Mouse (Mus musculus) heart, embryonic 14.5 days (tissue): ENCODE results near the gene Dlgap1. TPM values are rescaled to one million over a fixed set of nuclear protein-coding genes. Genes with fewer than 3 reads are reported as not detected.

Experiments
- ATAC-seq: fragments of 200-750 bp; cut with Nextera tagmentation; 2 replicates; pipeline ENCODE4 v1.8.0; 2017; ENCODE audit warnings: low read depth, moderate TSS enrichment; ENCODE audit not compliant: insufficient number of reproducible peaks, insufficient read depth, low FRiP score
- H3K27ac ChIP-seq, 2 experiments: fragments of 200-500 bp in 1 of 2; fragments of 300-500 bp in 1 of 2; sonication (generic) in 1 of 2; replicated peaks in 1 of 2; 2 replicates each; pipeline ENCODE4 v1.5.1; 2012 to 2014; ENCODE audit warnings: low read depth in 2 of 2, low read length in 2 of 2, control low read depth in 1 of 2, mild to moderate bottlenecking in 1 of 2, mixed read lengths in 1 of 2; ENCODE audit not compliant: control insufficient read depth in 1 of 2, insufficient read depth in 1 of 2
- H3K27me3 ChIP-seq: fragments of 300-500 bp; sonication (generic); 2 replicates; pipeline ENCODE4 v1.6.1; 2014; ENCODE audit warnings: mild to moderate bottlenecking, low read length, control low read depth; ENCODE audit not compliant: control insufficient read depth, insufficient read depth
- H3K36me3 ChIP-seq: fragments of 300-500 bp; sonication (generic); 2 replicates; pipeline ENCODE4 v1.6.1; 2014; ENCODE audit warnings: mild to moderate bottlenecking, control low read depth, low read length, mixed read lengths; ENCODE audit not compliant: control insufficient read depth, insufficient read depth
- H3K4me1 ChIP-seq, 2 experiments: fragments of 200-500 bp in 1 of 2; fragments of 300-500 bp in 1 of 2; sonication (generic) in 1 of 2; 2 replicates each; pipeline ENCODE4 v1.6.1; 2012 to 2014; ENCODE audit warnings: low read length in 2 of 2, control low read depth in 1 of 2, mixed read lengths in 1 of 2; ENCODE audit not compliant: control insufficient read depth in 2 of 2, insufficient read depth in 2 of 2
- H3K4me2 ChIP-seq: fragments of 300-500 bp; sonication (generic); 2 replicates; pipeline ENCODE4 v1.6.1; 2014; ENCODE audit warnings: mild to moderate bottlenecking, low read length
- H3K4me3 ChIP-seq, 2 experiments: fragments of 200-500 bp in 1 of 2; fragments of 300-500 bp in 1 of 2; sonication (generic) in 1 of 2; 2 replicates each; pipeline ENCODE4 v1.5.1; 2012 to 2014; ENCODE audit warnings: low read length in 2 of 2, mild to moderate bottlenecking in 2 of 2, control low read depth in 1 of 2, low read depth in 1 of 2, moderate library complexity in 1 of 2; ENCODE audit not compliant: control insufficient read depth in 1 of 2, insufficient read depth in 1 of 2
- H3K9ac ChIP-seq: fragments of 300-500 bp; sonication (generic); 2 replicates; pipeline ENCODE4 v1.6.1; 2014; ENCODE audit warnings: mild to moderate bottlenecking, low read length
- H3K9me3 ChIP-seq: fragments of 300-500 bp; sonication (generic); 2 replicates; pipeline ENCODE4 v1.6.1; 2016; ENCODE audit warnings: low read length, control low read depth; ENCODE audit not compliant: control insufficient read depth
- WGBS: fragments of 180-500 bp; shearing (Covaris S2); extraction: QIAGEN DNeasy Blood & Tissue Kit; methylation state at CpG from one replicate; pipeline ENCODE4 v1.1.7; 2014; 5-methylcytosine and 5-hydroxymethylcytosine counted together
- polyA plus RNA-seq: library from polyadenylated mRNA; unstranded; fragments of >200 nt; fragmentation: Nextera tagmentation; extraction: Ambion mirVana; gene quantifications from 2 replicates; pipeline ENCODE4 v1.2.1, GENCODE M21; 2014

Gene Dlgap1
- polyA plus RNA-seq, 1 experiment from 2014 or later: 1.1 TPM

DNA sequence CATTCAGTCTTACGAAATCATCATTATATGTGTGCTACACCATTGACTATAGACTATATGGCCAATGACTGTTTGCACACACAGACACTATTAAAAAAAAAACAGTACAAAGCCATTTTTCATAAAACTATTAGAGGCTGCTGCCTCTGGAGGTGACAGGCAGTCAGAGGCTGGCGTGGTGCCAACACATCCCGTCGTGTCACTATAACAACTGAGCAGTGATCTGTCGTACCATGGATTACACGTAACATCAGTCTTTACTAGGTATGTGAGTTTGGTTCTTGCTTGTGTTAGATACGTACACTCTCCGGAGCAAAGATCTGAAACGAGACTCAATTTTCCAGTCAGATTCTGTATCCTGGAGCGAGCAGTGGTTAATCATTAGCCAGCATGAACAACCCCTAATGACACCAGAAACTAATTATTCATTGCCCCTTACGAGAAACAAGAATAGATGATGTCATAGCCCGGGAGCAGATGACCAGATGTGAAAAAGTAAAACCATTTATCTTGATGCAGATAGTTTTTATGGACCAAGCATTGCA lies 888.1 kb downstream of the Dlgap1 start:
- WGBS: 71% methylated on average over 12 of the region's 12 CpGs

GRCm38 (mm10) chr17:70858814-70859213 lies 889.9 kb downstream of the Dlgap1 start:
- no peak overlapping the region for H3K27ac ChIP-seq
- no peaks in the 10 kb centered on the region for H3K9me3 ChIP-seq
- H3K9ac ChIP-seq: no peak overlapping the region
- ATAC-seq: no peak
- no peak overlapping the region for H3K4me3 ChIP-seq
- H3K36me3 ChIP-seq: no peaks in the 10 kb centered on the region
- no peak overlapping the region for H3K4me2 ChIP-seq
- no peaks in the 10 kb centered on the region for H3K27me3 ChIP-seq
- peaks cover 5% of the 10 kb centered on the region in 2 experiments; a peak in 2 of 4 replicates for H3K4me1 ChIP-seq
- WGBS: 77% methylated on average over 4 of the region's 4 CpGs

More for the DNA sequence above, 888.1 kb downstream of the Dlgap1 start:
- H3K4me3 ChIP-seq: no peak overlapping the region
- peaks cover 5% of the 10 kb centered on the region in 2 experiments; a peak in 2 of 4 replicates for H3K4me1 ChIP-seq
- H3K4me2 ChIP-seq: no peak overlapping the region
- no peaks in the 10 kb centered on the region for H3K9me3 ChIP-seq
- H3K36me3 ChIP-seq: no peaks in the 10 kb centered on the region
- no peak overlapping the region for H3K27ac ChIP-seq
- H3K27me3 ChIP-seq: no peaks in the 10 kb centered on the region
- no peak overlapping the region for H3K9ac ChIP-seq
- ATAC-seq: no peak

DNA sequence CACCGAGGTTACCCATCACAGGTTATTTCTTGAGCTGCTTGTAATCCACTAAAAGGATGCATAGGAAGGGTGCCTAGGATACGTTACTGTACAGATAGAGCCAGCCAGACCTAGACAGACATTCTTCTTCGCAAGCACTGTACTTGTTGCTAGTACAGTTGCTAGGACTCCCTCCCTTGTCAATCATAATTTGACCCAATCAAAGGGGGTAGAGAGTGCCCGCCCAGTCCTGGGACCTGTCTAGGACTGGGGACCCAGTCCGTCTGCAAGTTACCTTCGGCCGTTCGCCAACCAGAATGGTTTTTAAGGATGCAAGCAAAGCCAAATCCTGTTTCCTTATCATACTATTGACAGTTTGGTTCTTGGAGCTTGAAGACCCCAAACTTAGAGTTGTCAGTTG lies 895.2 kb downstream of the Dlgap1 start:
- ATAC-seq: no peak
- Histone ChIP-seq H3K4me1 (no peaks in the 10 kb centered on the region), H3K9ac (no peak overlapping the region), H3K36me3 (no peaks in the 10 kb centered on the region), H3K9me3 (no peaks in the 10 kb centered on the region), H3K4me3 (no peak overlapping the region), H3K27ac (no peak overlapping the region), H3K4me2 (no peak overlapping the region), H3K27me3 (no peaks in the 10 kb centered on the region)
- WGBS: 89% methylated on average over 8 of the region's 8 CpGs

DNA sequence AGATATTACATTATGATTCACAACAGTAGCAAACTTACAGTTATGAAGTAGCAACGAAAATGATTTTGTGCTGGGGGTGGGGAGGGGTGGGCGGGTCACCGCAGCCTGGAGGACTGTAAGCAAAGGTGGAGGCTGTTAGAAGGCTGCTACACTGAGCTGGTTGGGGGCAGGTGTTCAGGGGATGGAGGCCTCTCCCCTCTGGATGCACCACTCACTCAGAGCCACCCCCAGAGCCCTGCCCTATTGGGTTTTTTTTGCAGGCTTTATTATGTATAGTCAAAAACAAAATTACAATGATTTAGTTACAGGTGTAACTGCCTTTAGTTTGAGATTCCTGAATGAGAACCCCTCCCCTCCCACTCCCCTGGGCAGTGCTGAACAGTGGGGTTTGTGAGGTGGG lies 895.8 kb downstream of the Dlgap1 start:
- WGBS: 80% methylated on average over 3 of the region's 3 CpGs
- no peak for ATAC-seq
- no peaks in the 10 kb centered on the region for H3K36me3 ChIP-seq
- no peaks in the 10 kb centered on the region for H3K9me3 ChIP-seq
- H3K4me1 ChIP-seq: no peaks in the 10 kb centered on the region
- no peak overlapping the region for H3K27ac ChIP-seq
- no peak overlapping the region for H3K4me3 ChIP-seq
- no peak overlapping the region for H3K4me2 ChIP-seq
- H3K9ac ChIP-seq: no peak overlapping the region
- H3K27me3 ChIP-seq: no peaks in the 10 kb centered on the region

DNA sequence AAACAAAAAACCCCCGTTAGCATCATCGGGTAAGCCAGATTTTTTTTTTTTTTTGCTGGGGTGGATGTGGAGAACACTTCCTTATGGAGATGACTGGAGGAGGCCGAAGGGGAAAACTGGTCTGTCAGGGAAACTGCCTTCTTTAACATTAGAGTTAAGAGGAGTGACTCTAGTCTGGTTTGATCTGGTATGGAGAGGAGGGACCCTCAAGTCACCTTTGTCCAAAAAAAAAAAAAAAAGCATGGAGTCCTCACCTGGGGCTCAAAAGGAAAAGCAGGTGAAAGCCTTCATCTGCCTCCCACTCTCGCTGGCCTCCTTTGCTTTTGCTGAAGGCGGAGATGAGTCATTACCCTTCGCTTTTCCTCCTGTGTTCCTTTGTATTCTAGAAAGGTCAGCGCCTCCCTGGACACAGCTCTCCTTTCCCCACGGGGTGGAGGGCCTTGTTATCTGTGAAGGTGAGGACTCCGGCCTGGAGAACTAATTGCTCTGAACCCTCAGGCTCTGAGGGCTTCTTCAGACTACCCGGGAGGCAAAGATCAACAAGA lies 896.3 kb downstream of the Dlgap1 start:
- H3K9me3 ChIP-seq: no peaks in the 10 kb centered on the region
- H3K27me3 ChIP-seq: no peaks in the 10 kb centered on the region
- no peak overlapping the region for H3K4me2 ChIP-seq
- no peaks in the 10 kb centered on the region for H3K36me3 ChIP-seq
- no peak overlapping the region for H3K4me3 ChIP-seq
- H3K27ac ChIP-seq: no peak overlapping the region
- ATAC-seq: no peak
- 65% methylated on average over 10 of the region's 10 CpGs for WGBS
- H3K4me1 ChIP-seq: no peaks in the 10 kb centered on the region
- no peak overlapping the region for H3K9ac ChIP-seq

GRCm38 (mm10) chr17:70866029-70866428 lies 897.2 kb downstream of the Dlgap1 start:
- no peak overlapping the region for H3K4me2 ChIP-seq
- H3K27ac ChIP-seq: no peak overlapping the region
- 77% methylated on average over 5 of the region's 5 CpGs for WGBS
- H3K36me3 ChIP-seq: no peaks in the 10 kb centered on the region
- no peaks in the 10 kb centered on the region for H3K27me3 ChIP-seq
- no peak for ATAC-seq
- H3K4me1 ChIP-seq: no peaks in the 10 kb centered on the region
- no peak overlapping the region for H3K9ac ChIP-seq
- H3K4me3 ChIP-seq: no peak overlapping the region
- no peaks in the 10 kb centered on the region for H3K9me3 ChIP-seq

DNA sequence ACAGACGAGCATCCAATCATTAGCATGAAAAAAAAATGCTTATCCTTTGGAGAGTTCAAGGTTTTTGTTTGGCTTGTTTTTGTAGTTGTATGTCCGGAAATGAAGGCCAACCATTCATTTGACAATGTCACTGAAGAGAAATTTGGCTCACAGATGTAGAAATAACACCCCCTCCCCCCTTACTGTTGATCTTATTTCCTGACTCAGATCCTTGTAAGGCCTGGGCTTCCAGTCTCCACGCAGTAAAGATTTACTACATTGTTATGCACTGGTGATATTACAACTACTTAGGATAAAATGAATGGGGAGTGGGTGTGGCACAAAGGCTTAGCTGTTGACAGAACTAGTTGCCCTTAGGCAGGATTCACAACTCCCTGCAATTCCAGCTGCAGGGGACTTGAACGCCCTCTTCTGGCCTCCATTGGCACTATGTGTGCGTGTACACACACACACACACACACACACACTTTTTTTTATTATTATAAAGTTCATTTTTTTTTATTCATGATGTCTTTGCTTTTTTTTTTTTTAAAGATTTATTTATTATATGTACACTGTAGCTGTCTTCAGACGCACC lies 897.8 kb downstream of the Dlgap1 start:
- H3K27me3 ChIP-seq: no peaks in the 10 kb centered on the region
- no peaks in the 10 kb centered on the region for H3K36me3 ChIP-seq
- ATAC-seq: no peak
- WGBS: 80% methylated on average over 6 of the region's 6 CpGs
- H3K4me1 ChIP-seq: no peaks in the 10 kb centered on the region
- no peaks in the 10 kb centered on the region for H3K9me3 ChIP-seq
- H3K4me2 ChIP-seq: no peak overlapping the region
- no peak overlapping the region for H3K4me3 ChIP-seq
- H3K27ac ChIP-seq: no peak overlapping the region
- no peak overlapping the region for H3K9ac ChIP-seq
